Mouse (Mus musculus) embryonic facial prominence, embryonic 11.5 days (tissue): ENCODE measurements at regions not wholly inside any gene's neighbourhood (a gene's known extent, or its start where the extent isn't known, plus 50 kb on each side); places are given as distances from the start of the nearest gene placed in this dataset.

Experiments
- ATAC-seq: fragments of 200-750 bp; cut with Nextera tagmentation; replicated peaks from 2 replicates; pipeline ENCODE4 v1.8.0; 2017; ENCODE audit warnings: low read depth; ENCODE audit not compliant: insufficient number of reproducible peaks, low FRiP score, low TSS enrichment
- DNase-seq: peaks from one replicate; pipeline ENCODE4 v3.0.0-alpha.2; 2015; ENCODE audit warnings: low spot score
- H3K27ac ChIP-seq: fragments of 300-500 bp; sonication (generic); replicated peaks from 2 replicates; pipeline ENCODE4 v1.5.1; 2014; ENCODE audit warnings: mild to moderate bottlenecking, low read depth, low read length, control low read depth
- H3K27me3 ChIP-seq: fragments of 300-500 bp; sonication (generic); 2 replicates; pipeline ENCODE4 v1.6.1; 2014; ENCODE audit warnings: mild to moderate bottlenecking, low read length, moderate library complexity, mixed read lengths; ENCODE audit not compliant: control insufficient read depth, insufficient read depth
- H3K36me3 ChIP-seq: fragments of 300-500 bp; sonication (generic); replicated peaks from 2 replicates; pipeline ENCODE4 v1.6.1; 2014; ENCODE audit warnings: low read depth, mild to moderate bottlenecking, low read length, moderate library complexity, mixed read lengths; ENCODE audit not compliant: control insufficient read depth, insufficient read depth
- H3K4me1 ChIP-seq: fragments of 300-500 bp; sonication (generic); 2 replicates; pipeline ENCODE4 v1.6.1; 2014; ENCODE audit warnings: low read length, mixed read lengths; ENCODE audit not compliant: control insufficient read depth, insufficient read depth
- H3K4me2 ChIP-seq: fragments of 300-500 bp; sonication (generic); 2 replicates; pipeline ENCODE4 v1.6.1; 2014; ENCODE audit warnings: low read depth, mild to moderate bottlenecking, control low read depth, low read length, moderate library complexity
- H3K4me3 ChIP-seq: fragments of 300-500 bp; sonication (generic); 2 replicates; pipeline ENCODE4 v1.5.1; 2014; ENCODE audit warnings: low read depth, low read length, control low read depth
- H3K9ac ChIP-seq: fragments of 300-500 bp; sonication (generic); replicated peaks from 2 replicates; pipeline ENCODE4 v1.6.1; 2014; ENCODE audit warnings: mild to moderate bottlenecking, control low read depth, low read length
- H3K9me3 ChIP-seq: fragments of 300-500 bp; sonication (generic); replicated peaks from 2 replicates; pipeline ENCODE4 v1.6.1; 2016; ENCODE audit warnings: mild to moderate bottlenecking, low read length, inconsistent platforms, mixed read lengths; ENCODE audit not compliant: control insufficient read depth
- WGBS: fragments of 180-500 bp; shearing (Covaris S2); extraction: QIAGEN DNeasy Blood & Tissue Kit; methylation state at CpG from one replicate; pipeline ENCODE4 v1.1.7; 2014; 5-methylcytosine and 5-hydroxymethylcytosine counted together

GRCm38 (mm10) chr12:25363839-25364238, 266.9 kb upstream of the Id2 start:
- Histone ChIP-seq H3K4me1 (no peaks in the 10 kb centered on the region), H3K36me3 (no peaks in the 10 kb centered on the region), H3K27ac (no peak overlapping the region), H3K4me2 (no peak overlapping the region), H3K9ac (no peak overlapping the region), H3K4me3 (no peak overlapping the region), H3K27me3 (no peaks in the 10 kb centered on the region), H3K9me3 (no peaks in the 10 kb centered on the region)
- DNase-seq: no peak
- ATAC-seq: no peak
- 92% methylated on average over 9 of the region's 9 CpGs for WGBS

- DNase-seq (no peak), ATAC-seq (no peak)
- Histone ChIP-seq H3K36me3 (no peaks in the 10 kb centered on the region), H3K27me3 (no peaks in the 10 kb centered on the region), H3K4me2 (no peak overlapping the region), H3K4me3 (no peak overlapping the region), H3K9ac (no peak overlapping the region), H3K9me3 (no peaks in the 10 kb centered on the region), H3K4me1 (no peaks in the 10 kb centered on the region), H3K27ac (no peak overlapping the region)
- WGBS: 85% methylated on average over 3 of the region's 3 CpGs
Measured at GRCm38 (mm10) chr12:25363341-25363740, 266.4 kb upstream of the Id2 start.

GRCm38 (mm10) chr12:25362771-25363170, 265.8 kb upstream of the Id2 start:
- no peak overlapping the region for H3K27ac ChIP-seq
- WGBS: 89% methylated on average over 4 of the region's 4 CpGs
- DNase-seq (no peak), ATAC-seq (no peak)
- no peaks in the 10 kb centered on the region for H3K9me3 ChIP-seq
- H3K36me3 ChIP-seq: no peaks in the 10 kb centered on the region
- no peak overlapping the region for H3K4me3 ChIP-seq
- H3K9ac ChIP-seq: no peak overlapping the region
- no peaks in the 10 kb centered on the region for H3K4me1 ChIP-seq
- no peaks in the 10 kb centered on the region for H3K27me3 ChIP-seq
- no peak overlapping the region for H3K4me2 ChIP-seq

GRCm38 (mm10) chr12:25360726-25361125, 263.8 kb upstream of the Id2 start:
- H3K9ac ChIP-seq: no peak overlapping the region
- no peak overlapping the region for H3K4me2 ChIP-seq
- 94% methylated on average over 2 of the region's 2 CpGs for WGBS
- no peaks in the 10 kb centered on the region for H3K27me3 ChIP-seq
- H3K36me3 ChIP-seq: no peaks in the 10 kb centered on the region
- H3K4me3 ChIP-seq: no peak overlapping the region
- H3K9me3 ChIP-seq: no peaks in the 10 kb centered on the region
- H3K4me1 ChIP-seq: no peaks in the 10 kb centered on the region
- no peak overlapping the region for H3K27ac ChIP-seq
- DNase-seq (no peak), ATAC-seq (no peak)

GRCm38 (mm10) chr12:25359931-25360330, 263.0 kb upstream of the Id2 start:
- H3K4me3 ChIP-seq: no peak overlapping the region
- 98% methylated on average over 5 of the region's 5 CpGs for WGBS
- H3K27me3 ChIP-seq: no peaks in the 10 kb centered on the region
- H3K27ac ChIP-seq: no peak overlapping the region
- H3K36me3 ChIP-seq: no peaks in the 10 kb centered on the region
- DNase-seq (no peak), ATAC-seq (no peak)
- H3K4me1 ChIP-seq: no peaks in the 10 kb centered on the region
- H3K9ac ChIP-seq: no peak overlapping the region
- H3K4me2 ChIP-seq: no peak overlapping the region
- no peaks in the 10 kb centered on the region for H3K9me3 ChIP-seq

GRCm38 (mm10) chr12:25358846-25359525, 262.0 kb upstream of the Id2 start:
- no peak overlapping the region for H3K4me2 ChIP-seq
- no peak overlapping the region for H3K27ac ChIP-seq
- ATAC-seq: no peak
- no peaks in the 10 kb centered on the region for H3K4me1 ChIP-seq
- H3K27me3 ChIP-seq: no peaks in the 10 kb centered on the region
- H3K9me3 ChIP-seq: no peaks in the 10 kb centered on the region
- DNase-seq: no peak
- no peaks in the 10 kb centered on the region for H3K36me3 ChIP-seq
- H3K4me3 ChIP-seq: no peak overlapping the region
- WGBS: 86% methylated on average over 8 of the region's 8 CpGs
- H3K9ac ChIP-seq: no peak overlapping the region

- Histone ChIP-seq H3K4me2 (no peak overlapping the region), H3K4me3 (no peak overlapping the region), H3K36me3 (no peaks in the 10 kb centered on the region), H3K9ac (no peak overlapping the region), H3K4me1 (no peaks in the 10 kb centered on the region), H3K9me3 (no peaks in the 10 kb centered on the region), H3K27me3 (no peaks in the 10 kb centered on the region), H3K27ac (no peak overlapping the region)
- ATAC-seq (no peak), DNase-seq (no peak)
- WGBS: 88% methylated on average over 2 of the region's 2 CpGs
Measured at GRCm38 (mm10) chr12:25356774-25357173, 259.8 kb upstream of the Id2 start.

GRCm38 (mm10) chr12:25355217-25355616, 258.3 kb upstream of the Id2 start:
- Histone ChIP-seq H3K9ac (no peak overlapping the region), H3K27me3 (no peaks in the 10 kb centered on the region), H3K27ac (no peak overlapping the region), H3K4me1 (no peaks in the 10 kb centered on the region), H3K4me3 (no peak overlapping the region), H3K9me3 (no peaks in the 10 kb centered on the region), H3K36me3 (no peaks in the 10 kb centered on the region), H3K4me2 (no peak overlapping the region)
- 54% methylated on average over 1 of the region's 1 CpGs for WGBS
- no peak for ATAC-seq
- DNase-seq: no peak
